ENCODE assay signal across 8 mouse cellular contexts in genomic region chr1:151499815-151500501, GRCm38 (mm10). TPM values are rescaled to one million over a fixed set of nuclear protein-coding genes. Genes with fewer than 3 reads are reported as not detected.
DNase-seq lines count a peak whose midpoint lies in the region; ATAC-seq and TF ChIP-seq lines count a peak whose summit lies in the region.

No protein-coding gene starts in this region.

- H3K27me3 ChIP-seq in forebrain, embryonic 16.5 days (replicated peaks; ENCODE audit: control insufficient read depth, insufficient read depth, low read length), result no peaks in the 10 kb centered on the region
- no peaks in the 10 kb centered on the region for H3K27me3 ChIP-seq in lung, postnatal 0 days (replicated peaks; ENCODE audit: insufficient read depth, low read length)

- TF ChIP-seq CTCF in lung, postnatal 0 days (IDR thresholded peaks at IDR 0.05), result 0 out of 2 replicates have a peak, but pooled peaks have one; percentile 7

- peak overlapping the region; percentile 95 for H3K27ac ChIP-seq in forebrain, embryonic 16.5 days (ENCODE audit: low read length)
- H3K27ac ChIP-seq in lung, postnatal 0 days (ENCODE audit: low read length), result peak overlapping the region; percentile 98

- WGBS in forebrain, embryonic 16.5 days, result under 1% methylated on average over 56 of the region's 59 CpGs
- under 1% methylated on average over 39 of the region's 59 CpGs for WGBS in lung, postnatal 0 days

- H3K4me1 ChIP-seq in forebrain, embryonic 16.5 days (replicated peaks; ENCODE audit: control insufficient read depth, insufficient read depth, low read length), result peaks cover 14% of the 10 kb centered on the region
- H3K4me1 ChIP-seq in lung, postnatal 0 days (ENCODE audit: insufficient read depth, low read depth, low read length), result peaks cover 10% of the 10 kb centered on the region

- peak overlapping the region; percentile 76 for H3K4me2 ChIP-seq in forebrain, embryonic 16.5 days (ENCODE audit: low read length)
- peak overlapping the region; percentile 57 for H3K4me2 ChIP-seq in lung, postnatal 0 days (replicated peaks; ENCODE audit: low read depth, low read length)

- DNase-seq in ES-CJ7 (ENCODE audit: low read depth, low spot score), result peak; percentile 66
- peak; percentile 46 to 63 for DNase-seq in cerebellum, adult 18-20 months
- DNase-seq in heart, postnatal 36 days, result peak; percentile 57 to 65
- peak; percentile 34 for DNase-seq in layer of hippocampus, adult 9-11 months
- DNase-seq in lung, postnatal 0 days (ENCODE audit: low spot score), result peak; percentile 54
- DNase-seq in ovary, adult 18-20 months (ENCODE audit: low spot score), result peak; percentile 34
- peak; percentile 72 for DNase-seq in thymus, postnatal 14 days

- H3K9me3 ChIP-seq in forebrain, embryonic 16.5 days (ENCODE audit: control insufficient read depth, low read length), result no peaks in the 10 kb centered on the region
- no peaks in the 10 kb centered on the region for H3K9me3 ChIP-seq in lung, postnatal 0 days (ENCODE audit: low read length)

- intact Hi-C loops in heart, postnatal 36 days (cut with DNase I), result no loop called here

- H3K36me3 ChIP-seq in forebrain, embryonic 16.5 days (ENCODE audit: control insufficient read depth, insufficient read depth), result no peaks in the 10 kb centered on the region
- no peaks in the 10 kb centered on the region for H3K36me3 ChIP-seq in lung, postnatal 0 days (ENCODE audit: insufficient read depth, low read length)

- no peak; the same call in 1 of the 2 replicates for ATAC-seq in forebrain, embryonic 16.5 days
- ATAC-seq in lung, postnatal 0 days, result peak; percentile 50

- TF ChIP-seq EP300 in lung, postnatal 0 days (IDR thresholded peaks at IDR 0.05), result no peak

- peak overlapping the region; percentile 98 for H3K9ac ChIP-seq in forebrain, embryonic 16.5 days (replicated peaks; ENCODE audit: low read depth, low read length)
- peak overlapping the region; percentile 95 for H3K9ac ChIP-seq in lung, postnatal 0 days (replicated peaks; ENCODE audit: low read depth)

- H3K4me3 ChIP-seq in forebrain, embryonic 16.5 days (replicated peaks; ENCODE audit: low read length), result peak overlapping the region; percentile 89
- H3K4me3 ChIP-seq in lung, postnatal 0 days (ENCODE audit: low read depth, low read length), result peak overlapping the region; percentile 99

RNA-seq across cellular contexts. Expression of gene Rnf2, which starts 0.8 kb away (rescaled TPM):
- polyA plus RNA-seq in forebrain, embryonic 16.5 days (2015; fragmentation: Nextera tagmentation; extraction: Ambion mirVana), result 115 and 118 TPM in 2 replicates
- 10 to 100 TPM; 16.7 to 18.6 TPM for total RNA-seq in heart, postnatal 36 days (2021)
- polyA plus RNA-seq in lung, postnatal 0 days (2015; fragmentation: Nextera tagmentation; extraction: Ambion mirVana), result 41.9 TPM in 2 replicates
